Mouse (Mus musculus) testis, postnatal 14 days (tissue): ENCODE measurements around the gene Magea8.
"Not testable (repeated sequence)": the region's sequence is repeated elsewhere in the genome, so short reads cannot be mapped to it uniquely, and the experiment has no call there.

Source experiments
- DNase-seq: peaks from one replicate; pipeline ENCODE4 v3.0.0; 2021; ENCODE audit warnings: low spot score

Magea8 gene

DNA sequence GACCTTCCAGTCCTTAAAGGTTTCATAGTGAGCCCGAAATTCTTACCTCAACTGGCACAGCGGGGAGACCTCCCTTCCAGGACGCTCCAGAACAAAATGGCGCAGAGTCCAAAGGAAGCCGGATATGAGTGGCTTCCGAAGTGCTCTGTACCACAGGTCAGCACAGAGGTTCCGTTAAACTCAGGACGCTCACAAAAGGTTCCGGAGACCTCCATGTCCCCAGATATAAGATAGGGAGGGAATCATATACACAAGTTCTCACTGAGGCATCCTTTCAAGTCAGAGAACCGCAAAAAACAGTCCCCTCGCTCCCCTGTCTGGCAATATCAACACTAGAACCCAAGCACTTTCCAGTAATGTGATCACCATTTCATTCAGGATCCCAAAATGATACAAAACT is at the start of gene Magea8:
Gene Magea8 (minus strand): TSS at position 101 of the 400 bp plus-strand sequence.
- DNase-seq = peak; percentile 4

DNA sequence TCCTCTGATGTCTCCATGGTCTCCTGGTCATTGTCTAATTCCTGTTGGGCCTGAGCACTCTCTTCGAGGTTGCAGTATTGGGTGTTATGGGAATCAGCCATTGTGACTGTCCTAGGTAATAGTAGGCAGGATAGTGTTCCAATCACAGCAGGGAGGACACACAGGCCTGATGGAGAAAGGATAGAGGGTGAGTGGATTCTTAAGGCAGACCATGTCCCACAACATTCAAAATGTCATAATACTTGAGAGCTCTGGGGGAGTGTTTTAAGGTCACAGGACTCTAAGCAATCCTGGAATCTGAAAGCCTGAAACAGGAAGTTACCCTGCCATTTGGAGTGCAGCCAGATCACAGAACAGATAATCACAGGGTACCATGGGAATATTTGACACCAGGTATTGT is 46.2 kb downstream of the Magea8 start, which contains the start of gene Magea3:
Gene Magea3 (minus strand): TSS at position 101 of the 400 bp plus-strand sequence.
- DNase-seq = not testable (repeated sequence)

DNA sequence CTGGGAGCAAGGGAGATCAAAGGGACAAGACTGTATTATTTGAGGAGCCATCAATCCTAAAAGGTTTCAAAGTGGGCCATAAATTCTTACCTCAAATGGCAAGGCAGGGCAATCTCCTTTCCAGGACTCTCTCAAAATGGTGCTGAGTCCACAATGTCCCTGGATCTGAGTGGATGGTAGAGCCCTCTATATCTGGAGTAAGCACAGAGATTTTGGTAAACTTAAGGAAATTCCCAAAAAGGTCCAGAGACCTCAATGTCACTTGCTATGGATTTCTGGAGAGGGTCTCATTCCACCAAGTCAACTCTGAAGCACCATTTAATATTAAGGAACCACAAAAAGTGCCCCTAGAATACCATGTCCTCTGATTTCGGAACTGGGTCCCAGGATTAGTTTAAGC is 59.8 kb downstream of the Magea8 start, which contains the start of gene Magea6:
Gene Magea6 (minus strand): TSS at position 101 of the 400 bp plus-strand sequence.
- not testable (repeated sequence) for DNase-seq
